Mouse (Mus musculus) heart, postnatal 0 days (tissue): ENCODE measurements at regions not wholly inside any gene's neighbourhood (a gene's known extent, or its start where the extent isn't known, plus 50 kb on each side); places are given as distances from the start of the nearest gene placed in this dataset.

Source experiments
- CTCF ChIP-seq: IDR thresholded peaks from 2 replicates; pipeline ENCODE4 v1.5.1; 2016; ENCODE audit warnings: antibody characterized with exemption, control low read depth, low read depth
- EP300 ChIP-seq: IDR thresholded peaks from 2 replicates; pipeline ENCODE4 v1.6.1; 2016; ENCODE audit warnings: antibody characterized with exemption, low read depth

GRCm38 (mm10) chr1:15943041-15943440 is 150.1 kb downstream of the 4930444P10Rik start:
- TF ChIP-seq EP300 (no peak), CTCF (no peak)
